Mouse (Mus musculus) monocyte, adult 2 months (primary cell): ENCODE measurements around the gene Gm20388.
A peak's percentile ranks its signal among the peaks of the same experiment; 100 is the strongest.
"Not testable (repeated sequence)": the region's sequence is repeated elsewhere in the genome, so short reads cannot be mapped to it uniquely, and the experiment has no call there.

Experiments used
- DNase-seq, 2 experiments: peaks; one replicate each; pipeline ENCODE4 v3.0.0; 2022; ENCODE audit warnings: low spot score in 2 of 2, low read depth in 1 of 2

Gene Gm20388

DNA sequence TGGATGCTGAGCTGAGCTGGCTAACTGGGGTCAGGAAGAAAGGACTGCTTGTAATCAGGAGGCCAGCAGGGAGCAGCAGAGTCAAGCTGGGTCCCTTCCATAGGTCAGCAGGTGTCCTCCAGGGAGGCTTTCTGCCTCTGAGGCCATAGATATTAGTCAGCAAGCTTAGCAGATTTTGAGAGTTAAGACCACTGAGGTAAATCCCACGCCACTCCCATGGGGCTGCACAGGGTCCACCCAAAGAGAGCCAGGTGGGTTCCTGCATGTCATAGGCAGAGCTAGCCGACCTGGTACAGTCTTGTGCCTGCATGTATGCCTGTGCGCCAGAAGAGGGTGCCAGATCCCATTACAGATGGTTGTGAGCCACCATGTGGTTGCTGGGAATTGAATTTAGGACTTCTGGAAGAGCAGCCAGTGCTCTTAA, 416.5 kb downstream of the Gm20388 start:
- no peak for DNase-seq

DNA sequence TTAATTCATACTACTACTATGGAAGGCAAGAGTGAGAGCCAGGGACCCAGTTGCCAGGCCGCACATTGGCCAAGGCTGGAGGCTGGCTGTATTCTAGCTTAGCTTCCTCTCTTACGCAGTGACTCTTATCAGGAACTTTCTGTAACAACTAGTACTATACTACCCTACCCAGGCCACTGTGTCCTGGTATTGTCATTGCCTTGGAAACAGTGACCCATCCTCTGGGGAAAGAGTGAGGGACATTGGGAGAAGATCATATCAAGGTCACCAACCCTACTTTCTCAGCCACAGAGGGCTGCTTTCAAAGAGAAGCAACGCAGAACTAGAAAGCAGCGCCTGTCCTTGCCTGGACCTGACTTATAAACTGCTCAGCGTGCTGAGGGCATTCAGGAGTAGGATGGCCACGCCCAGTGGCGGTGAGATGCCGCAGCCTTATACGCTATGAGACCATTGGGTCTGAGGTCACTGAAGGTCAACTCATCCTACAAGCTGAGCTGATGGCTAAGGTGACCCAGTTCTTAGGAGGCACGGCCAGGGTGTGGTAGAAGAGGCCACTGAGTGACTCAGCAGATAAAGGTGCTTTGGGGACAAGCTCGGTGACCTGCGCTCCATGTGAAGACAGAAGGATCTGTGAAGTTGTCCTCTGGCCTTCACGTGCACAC, 417.9 kb downstream of the Gm20388 start:
- DNase-seq = no peak

DNA sequence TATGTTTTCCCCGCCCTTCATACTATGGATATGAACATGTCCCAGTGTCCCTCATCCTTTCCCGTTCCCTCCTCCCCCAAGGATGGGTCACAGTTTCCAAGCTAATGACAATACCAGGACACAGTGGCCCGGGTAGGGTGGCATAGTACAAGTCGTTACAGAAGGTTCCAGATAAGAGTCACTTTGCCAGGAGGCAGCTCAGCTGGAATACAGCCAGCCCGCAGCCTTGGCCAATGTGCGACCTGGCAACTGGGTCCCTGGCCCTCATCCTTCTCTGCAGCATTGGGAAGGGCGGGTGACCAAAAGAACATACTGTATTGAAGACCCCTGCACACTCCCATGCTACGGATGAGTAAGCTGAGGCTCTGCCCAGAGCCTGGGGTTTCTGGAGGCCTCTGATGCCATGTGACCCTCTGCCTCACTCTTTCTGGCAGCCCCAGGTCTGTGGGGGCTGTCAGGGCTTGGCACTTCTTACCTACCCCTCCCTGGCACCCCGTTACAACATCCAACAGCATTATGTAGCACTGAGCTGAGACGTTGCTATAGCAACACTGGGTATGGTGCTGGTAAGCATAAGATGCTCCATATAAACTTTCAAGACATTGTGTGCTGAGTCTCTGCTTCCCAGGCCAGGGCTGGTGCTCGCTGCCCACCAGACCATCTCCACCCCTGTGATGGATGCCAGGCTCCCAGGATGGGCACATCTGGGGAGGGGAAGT, 418.5 kb downstream of the Gm20388 start:
- no peak for DNase-seq

DNA sequence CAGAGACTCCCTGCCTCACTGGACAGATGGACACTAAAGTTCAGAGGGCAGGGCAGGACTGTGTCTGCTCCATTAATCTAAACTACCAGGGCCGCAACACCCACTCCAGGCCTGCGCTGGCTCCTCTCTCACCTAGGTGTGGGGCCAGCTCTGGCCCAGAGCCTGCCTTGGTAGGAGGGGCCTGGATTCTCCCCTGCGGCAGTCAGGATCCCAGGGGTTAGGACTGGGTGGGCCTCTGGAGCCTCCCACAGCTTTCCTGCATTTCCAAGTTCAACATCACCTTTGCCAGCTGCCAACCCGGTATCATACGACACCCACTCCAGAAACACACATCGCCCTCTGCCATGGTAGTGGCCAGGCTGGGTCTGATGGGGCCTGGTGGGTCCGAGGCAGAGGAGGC, 420.4 kb downstream of the Gm20388 start:
- no peak for DNase-seq

- peak in 1 of 2 experiments; percentile 35 for DNase-seq
These were observed 422.0 kb downstream of the Gm20388 start for GRCm38 (mm10) chr8:120332379-120333229.

DNA sequence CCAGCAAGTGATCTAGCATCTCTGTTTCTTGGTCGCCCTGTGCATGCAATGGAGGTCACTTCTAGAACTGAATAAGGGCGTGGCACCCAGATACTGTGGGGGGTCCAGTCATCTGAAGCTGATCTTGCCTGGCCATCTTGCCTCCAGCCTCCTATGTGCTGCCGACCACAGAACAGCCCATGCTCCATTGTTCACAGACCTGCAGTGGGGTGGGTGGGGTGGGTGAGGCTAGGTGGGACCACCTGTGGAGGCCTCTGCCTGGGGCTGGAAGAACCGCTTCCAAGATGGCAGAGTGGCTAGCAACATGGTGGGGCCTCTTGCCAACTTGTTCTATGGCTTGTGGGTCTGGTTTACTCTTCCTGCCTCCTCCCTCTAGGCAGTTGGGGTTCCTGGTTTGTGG, 423.0 kb downstream of the Gm20388 start:
- no peak for DNase-seq

DNA sequence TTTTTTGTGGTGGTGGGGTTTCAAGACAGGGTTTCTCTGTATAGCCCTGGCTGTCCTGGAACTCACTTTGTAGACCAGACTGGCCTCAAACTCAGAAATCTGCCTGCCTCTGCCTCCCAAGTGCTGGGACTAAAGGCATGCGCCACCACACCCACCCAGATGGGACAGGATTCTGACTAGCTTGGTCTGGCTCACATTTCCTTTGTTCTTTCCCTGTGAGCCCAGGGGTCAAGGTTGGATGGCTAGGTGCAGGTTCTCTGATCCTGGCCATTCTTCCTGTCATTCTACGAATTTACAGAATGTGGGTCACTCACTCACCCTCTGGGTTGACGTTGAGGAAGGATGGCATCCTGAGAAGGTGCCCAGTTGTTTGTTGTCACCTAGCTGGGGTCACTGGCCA, 423.6 kb downstream of the Gm20388 start:
- DNase-seq = not testable (repeated sequence)

GRCm38 (mm10) chr8:120334878-120335261, 424.2 kb downstream of the Gm20388 start:
- DNase-seq = no peak

- peak in 1 of 2 experiments; percentile 45 for DNase-seq
These were observed 424.8 kb downstream of the Gm20388 start for GRCm38 (mm10) chr8:120335262-120336086.

DNA sequence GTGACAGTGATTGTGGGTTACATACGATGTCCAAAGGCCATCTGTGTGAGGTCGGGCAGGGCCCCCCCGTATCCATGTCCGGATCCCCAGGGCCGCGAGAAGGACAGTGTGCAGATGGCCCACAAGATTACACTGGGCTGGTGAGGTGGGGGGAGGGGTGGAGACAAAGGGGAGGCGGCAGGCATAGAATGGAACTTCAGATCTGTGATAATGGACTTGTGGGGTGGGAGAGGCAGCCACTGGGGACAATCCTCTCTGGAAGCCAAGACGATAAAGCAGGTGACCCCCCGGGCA, 425.4 kb downstream of the Gm20388 start:
- no peak for DNase-seq

DNA sequence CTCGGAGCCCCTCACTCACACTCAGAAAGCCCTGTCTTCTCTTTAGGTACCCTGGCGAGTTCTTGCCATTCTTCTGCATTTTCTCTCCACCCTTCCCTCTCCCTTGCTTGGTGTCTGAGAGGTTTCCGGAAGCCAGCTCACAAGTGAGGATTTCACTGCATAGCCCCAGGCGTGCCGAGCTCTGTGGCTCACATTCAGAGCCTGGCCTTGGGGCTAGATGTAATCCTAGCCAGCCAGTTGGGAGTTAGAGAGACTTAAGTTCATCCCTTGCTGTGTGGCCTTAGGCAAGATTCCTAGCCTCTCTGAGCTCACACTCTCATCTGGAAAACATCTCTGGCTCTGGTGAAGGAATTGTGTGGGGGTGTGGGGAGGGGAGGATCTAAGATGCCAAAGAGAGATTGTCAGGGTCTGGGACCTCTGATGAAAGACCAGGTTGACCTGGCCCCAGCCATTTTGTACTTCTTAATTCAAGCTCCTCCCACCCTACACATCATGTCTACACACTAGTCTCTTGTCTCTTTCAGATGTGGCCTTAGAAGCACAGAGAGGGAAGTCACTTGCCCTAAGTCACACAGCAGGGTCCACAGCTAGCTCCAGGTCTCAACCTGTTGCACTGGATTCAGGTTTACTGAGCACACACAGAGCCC, 426.4 kb downstream of the Gm20388 start:
- DNase-seq = no peak

DNA sequence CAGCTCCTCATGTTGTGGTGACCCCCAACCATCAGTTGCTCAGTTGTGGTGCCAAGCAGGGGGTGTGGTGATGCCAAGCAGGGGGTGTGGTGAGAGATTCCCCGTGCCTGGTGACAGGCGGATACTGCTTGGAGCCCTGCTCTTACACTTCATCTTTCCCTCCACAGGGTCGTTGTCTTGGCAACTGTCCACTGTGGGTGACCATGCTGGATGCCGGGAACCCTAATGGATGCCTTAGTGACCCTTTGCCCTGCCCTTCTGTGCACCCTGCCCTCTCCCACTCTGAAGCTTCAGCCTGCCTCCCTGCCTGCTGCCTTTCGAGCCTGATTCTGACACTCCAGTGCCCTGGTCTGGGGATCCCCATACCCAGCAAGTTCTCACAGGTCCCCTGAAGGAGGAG, 427.0 kb downstream of the Gm20388 start:
- no peak for DNase-seq

DNA sequence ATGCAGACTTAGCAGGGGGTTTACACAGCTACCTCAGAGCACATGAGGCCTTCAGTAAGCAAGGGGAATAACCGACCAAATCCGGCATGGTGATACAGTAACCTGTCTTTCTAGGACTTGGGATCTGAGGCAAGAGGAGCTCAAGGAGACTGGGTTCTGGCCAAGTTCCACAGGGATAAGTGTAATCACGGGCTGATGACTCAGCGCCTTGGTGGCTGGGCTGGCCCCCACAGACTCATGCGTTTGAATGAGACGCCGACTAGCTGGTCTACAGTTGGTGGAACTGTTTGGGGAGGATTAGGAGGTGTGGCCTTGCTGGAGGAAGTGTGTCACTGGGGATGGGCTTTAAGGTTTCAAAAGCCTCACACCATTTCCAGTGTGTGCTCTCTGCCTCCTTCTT, 428.0 kb downstream of the Gm20388 start:
- no peak for DNase-seq

GRCm38 (mm10) chr8:120339743-120340142, 429.1 kb downstream of the Gm20388 start:
- DNase-seq = no peak

DNA sequence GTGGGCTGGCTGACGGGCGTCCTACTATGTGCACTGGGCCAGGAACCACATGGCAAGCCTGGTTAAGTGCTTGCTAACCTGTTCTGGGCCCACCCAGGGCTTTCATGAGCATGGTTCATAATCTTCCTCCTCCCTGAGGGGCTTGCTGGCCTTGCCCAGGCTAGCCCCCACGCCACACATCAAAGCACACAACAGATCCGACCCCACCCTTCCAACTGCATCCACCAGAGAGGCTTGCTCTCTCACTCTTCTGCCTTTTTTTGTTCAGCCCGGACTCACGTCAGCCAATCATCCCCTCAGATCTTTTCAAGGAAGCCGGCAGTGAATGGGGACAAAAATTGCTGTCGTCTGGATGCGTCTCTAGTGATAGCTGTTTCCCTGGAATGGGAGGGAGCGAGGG, 430.5 kb downstream of the Gm20388 start:
- no peak for DNase-seq

DNA sequence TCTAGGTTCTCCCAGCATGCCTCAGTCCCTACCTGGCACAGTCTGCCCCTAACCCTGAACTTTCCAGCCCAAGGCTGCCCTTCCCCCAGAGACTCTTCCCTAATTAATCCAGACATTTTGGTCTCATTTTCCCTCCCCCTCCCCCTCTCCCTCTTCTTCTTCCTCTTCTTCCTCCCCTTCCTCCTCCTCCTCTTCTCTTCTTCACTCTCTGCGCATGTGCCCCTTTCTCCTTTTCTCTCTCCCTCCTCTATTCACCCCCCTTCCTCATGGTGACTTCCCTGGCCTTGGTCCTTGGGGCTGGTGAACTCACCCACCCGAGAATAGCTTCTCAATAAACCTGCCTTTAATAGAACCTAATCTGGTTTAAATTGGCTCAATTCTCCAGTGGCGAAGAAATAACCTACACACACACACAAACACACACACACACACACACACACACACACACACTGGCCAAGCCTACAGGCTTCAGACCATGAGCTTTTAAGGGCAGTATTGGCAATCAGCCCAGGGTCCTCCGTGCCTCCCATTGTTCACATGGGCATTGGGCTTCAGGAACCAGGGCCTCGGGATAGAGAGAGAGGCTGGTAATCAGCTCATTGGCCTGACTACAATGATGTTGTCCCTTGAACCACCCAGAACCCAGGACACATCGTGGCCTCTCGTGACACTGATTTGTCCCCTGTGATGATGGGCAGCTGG, 432.4 kb downstream of the Gm20388 start:
- DNase-seq = no peak

DNA sequence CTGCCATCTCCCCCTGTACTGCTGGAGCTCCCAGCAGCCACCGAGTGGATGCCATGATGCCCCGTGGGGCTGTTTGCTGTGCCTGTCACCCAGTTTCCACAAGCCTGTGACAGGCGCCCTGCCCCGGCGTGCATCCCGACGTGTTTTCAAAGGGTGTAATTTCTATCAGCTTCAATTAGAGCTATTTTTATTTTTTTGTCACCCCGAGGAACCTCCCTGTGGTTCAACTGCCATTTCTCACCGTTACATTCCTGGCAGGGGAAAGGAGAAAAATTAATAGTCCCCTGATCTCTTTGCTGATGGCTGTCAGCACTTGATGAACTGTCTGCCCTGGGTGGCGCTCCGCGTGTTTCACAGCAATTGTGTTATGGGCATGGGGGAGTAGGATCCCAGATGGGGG, 432.9 kb downstream of the Gm20388 start:
- DNase-seq = no peak

GRCm38 (mm10) chr8:120344166-120344565, 433.5 kb downstream of the Gm20388 start:
- DNase-seq = no peak

GRCm38 (mm10) chr8:120344583-120344982, 433.9 kb downstream of the Gm20388 start:
- DNase-seq = no peak

GRCm38 (mm10) chr8:120347734-120348341, 437.2 kb downstream of the Gm20388 start:
- no peak for DNase-seq
